In the genomic region with DNA sequence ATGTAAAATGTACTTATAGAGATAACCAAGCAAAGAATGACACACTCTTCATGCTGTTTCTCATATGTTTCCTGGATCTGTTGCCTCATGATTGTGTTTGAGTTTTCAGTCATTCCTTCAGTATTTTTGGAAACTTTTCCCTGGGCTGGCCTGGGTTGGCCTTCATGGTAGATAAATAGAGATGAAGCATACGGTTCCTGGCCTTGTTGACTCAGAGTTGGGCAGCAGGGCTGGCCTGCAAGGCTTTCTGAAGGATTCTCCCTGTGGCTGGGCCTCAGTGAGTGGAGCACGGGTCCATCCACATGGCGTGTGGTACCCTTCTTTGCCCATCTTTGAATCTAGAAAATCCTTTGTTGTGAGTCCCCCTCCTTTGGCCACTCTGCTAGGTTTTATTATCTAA, we compare ENCODE assay signal across 18 mouse cellular contexts.
DNase-seq lines count a peak whose midpoint lies in the region.
"Had no signal": no experiment of that assay in that cellular context is flagged by ENCODE, and none has a peak within 500 bp of the region (broad histone marks: within the 10 kb centered on the region; RNA-seq: fewer than 3 reads in every experiment).

No protein-coding gene starts in this region.

- peak; percentile 56 for DNase-seq in adrenal gland, adult 2 months
- DNase-seq in adrenal gland, postnatal 4 days (ENCODE audit: low spot score in 2 of 2): no peak
- DNase-seq in NIH3T3 (ENCODE audit: low read depth): peak; percentile 3
- peak; percentile 3 for DNase-seq in adrenal gland, postnatal 10 days
- peak; percentile 20 to 46 for DNase-seq in adrenal gland, postnatal 36 days
- no peak for DNase-seq in heart, adult 9 months (ENCODE audit: low spot score in 2 of 2)
- DNase-seq in kidney, adult 18-20 months: no peak
- DNase-seq: B cell, adult 2 months; cerebellum, adult 11-12 months; cerebellum, adult 8-10 months; cerebellum, postnatal 10 days; cerebellum, postnatal 36 days; embryo, embryonic 11 days; gastrocnemius, postnatal 25 days; heart, adult 11 months; heart, postnatal 10 days; heart, postnatal 36 days; kidney, adult 2 months had no signal

Comparison
In these comparisons a context has a peak if more than half of its experiments do, and no peak if none do; other contexts are left out.
1. DNase-seq: peak in adrenal gland, adult 2 months (single experiment), NIH3T3 (single experiment), adrenal gland, postnatal 10 days (single experiment) and adrenal gland, postnatal 36 days (2 of 2); none in adrenal gland, postnatal 4 days (0 of 2), heart, adult 9 months (0 of 2) and kidney, adult 18-20 months (single experiment).